Mouse (Mus musculus) liver, embryonic 14.5 days (tissue): ENCODE measurements around the gene Mpst. TPM values are rescaled to one million over a fixed set of nuclear protein-coding genes. Genes with fewer than 3 reads are reported as not detected.

ENCODE experiments used
- ATAC-seq: fragments of 200-750 bp; cut with Nextera tagmentation; 2 replicates; pipeline ENCODE4 v1.8.0; 2017; ENCODE audit warnings: moderate number of reproducible peaks, mild to moderate bottlenecking, moderate library complexity; ENCODE audit not compliant: insufficient read depth
- DNase-seq, 3 experiments: peaks; one replicate each; pipeline ENCODE4 v3.0.0-alpha.2; 2012 to 2013; ENCODE audit warnings: low read depth in 3 of 3, low spot score in 3 of 3
- H3K27ac ChIP-seq: fragments of 300-500 bp; sonication (generic); 2 replicates; pipeline ENCODE4 v1.5.1; 2014; ENCODE audit warnings: moderate library complexity, mild to moderate bottlenecking, control low read depth, inconsistent platforms
- H3K27me3 ChIP-seq: fragments of 300-500 bp; sonication (generic); 2 replicates; pipeline ENCODE4 v1.6.1; 2014; ENCODE audit warnings: mild to moderate bottlenecking, low read length, moderate library complexity; ENCODE audit not compliant: control insufficient read depth, insufficient read depth
- H3K36me3 ChIP-seq: fragments of 300-500 bp; sonication (generic); replicated peaks from 2 replicates; pipeline ENCODE4 v1.6.1; 2014; ENCODE audit warnings: low read depth; ENCODE audit not compliant: control insufficient read depth, insufficient read depth
- H3K4me1 ChIP-seq, 2 experiments: fragments of 200-500 bp in 1 of 2; fragments of 300-500 bp in 1 of 2; sonication (generic) in 1 of 2; replicated peaks; 2 replicates each; pipeline ENCODE4 v1.6.1; 2012 to 2014; ENCODE audit warnings: antibody characterized with exemption in 1 of 2, inconsistent platforms in 1 of 2, low read length in 1 of 2; ENCODE audit not compliant: control insufficient read depth in 2 of 2, insufficient read depth in 2 of 2
- H3K4me2 ChIP-seq: fragments of 300-500 bp; sonication (generic); 2 replicates; pipeline ENCODE4 v1.6.1; 2014; ENCODE audit warnings: low read depth, mild to moderate bottlenecking, control low read depth, moderate library complexity
- H3K4me3 ChIP-seq, 2 experiments: fragments of 200-500 bp in 1 of 2; fragments of 300-500 bp in 1 of 2; sonication (generic) in 1 of 2; 2 replicates each; pipeline ENCODE4 v1.5.1; 2012 to 2014; ENCODE audit warnings: low read depth in 2 of 2, low read length in 2 of 2, mild to moderate bottlenecking in 2 of 2, control low read depth in 1 of 2, inconsistent platforms in 1 of 2, moderate library complexity in 1 of 2; ENCODE audit not compliant: insufficient read depth in 1 of 2
- H3K9ac ChIP-seq: fragments of 300-500 bp; sonication (generic); replicated peaks from 2 replicates; pipeline ENCODE4 v1.6.1; 2014; ENCODE audit warnings: mild to moderate bottlenecking, control low read depth, moderate library complexity
- H3K9me3 ChIP-seq: fragments of 300-500 bp; sonication (generic); 2 replicates; pipeline ENCODE4 v1.6.1; 2016; ENCODE audit warnings: low read length, mixed read lengths; ENCODE audit not compliant: control insufficient read depth
- CTCF ChIP-seq: IDR thresholded peaks from 2 replicates; pipeline ENCODE4 v1.5.1; 2016; ENCODE audit warnings: antibody characterized with exemption, low read depth, control low read depth
- EP300 ChIP-seq: IDR thresholded peaks from 2 replicates; pipeline ENCODE4 v1.6.1; 2016; ENCODE audit warnings: antibody characterized with exemption, low read depth
- WGBS: fragments of 180-500 bp; shearing (Covaris S2); extraction: QIAGEN DNeasy Blood & Tissue Kit; methylation state at CpG from one replicate; pipeline ENCODE4 v1.1.7; 2014; ENCODE audit not compliant: insufficient replicate concordance; 5-methylcytosine and 5-hydroxymethylcytosine counted together
- polyA plus RNA-seq, 2 experiments: library from polyadenylated mRNA; depleted of rRNA in 1 of 2; stranded (reverse) in 1 of 2; unstranded in 1 of 2; fragments of >200 nt; fragmentation: Nextera tagmentation in 1 of 2; extraction: Ambion mirVana in 1 of 2; gene quantifications; 2 replicates each; pipeline versions ENCODE4 v1.2.1 to v1.2.3; 2012 to 2014

The Mpst gene
- polyA plus RNA-seq, 2 experiments, result 6.8 to 90.7 TPM

DNA sequence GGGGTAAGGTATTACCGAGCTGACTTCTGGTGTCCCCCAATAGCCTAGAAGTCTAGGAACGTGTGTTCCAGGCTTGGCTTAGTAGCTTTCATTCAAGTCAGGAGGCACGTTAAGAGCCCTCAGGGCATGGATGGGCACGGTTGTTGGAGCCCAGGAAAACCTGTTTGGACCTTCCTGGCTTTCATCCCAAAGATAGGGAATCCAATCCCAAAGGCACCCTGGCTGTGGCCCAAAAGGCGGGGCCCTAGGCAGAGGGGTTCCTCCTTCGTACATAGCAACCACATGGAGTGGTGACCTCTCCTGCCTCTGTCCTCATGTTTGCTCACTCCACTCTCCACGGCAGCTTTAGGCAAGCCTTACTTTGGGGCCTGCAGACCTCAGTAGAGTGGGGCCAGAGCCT, 3.8 kb upstream of the Mpst start:
- no peaks in the 10 kb centered on the region for H3K27me3 ChIP-seq
- ATAC-seq, result no peak
- H3K36me3 ChIP-seq, result no peaks in the 10 kb centered on the region
- peaks cover 16 to 38% of the 10 kb centered on the region in 2 experiments for H3K4me1 ChIP-seq
- no peaks in the 10 kb centered on the region for H3K9me3 ChIP-seq
- no peak overlapping the region for H3K4me3 ChIP-seq
- peak overlapping the region; percentile 16; the same call in 1 of the 2 replicates for H3K27ac ChIP-seq
- TF ChIP-seq CTCF, result no peak
- no peak for TF ChIP-seq EP300
- DNase-seq, result no peak
- 71% methylated on average over 7 of the region's 7 CpGs for WGBS
- H3K9ac ChIP-seq, result no peak overlapping the region
- peak overlapping the region; percentile 92 for H3K4me2 ChIP-seq

DNA sequence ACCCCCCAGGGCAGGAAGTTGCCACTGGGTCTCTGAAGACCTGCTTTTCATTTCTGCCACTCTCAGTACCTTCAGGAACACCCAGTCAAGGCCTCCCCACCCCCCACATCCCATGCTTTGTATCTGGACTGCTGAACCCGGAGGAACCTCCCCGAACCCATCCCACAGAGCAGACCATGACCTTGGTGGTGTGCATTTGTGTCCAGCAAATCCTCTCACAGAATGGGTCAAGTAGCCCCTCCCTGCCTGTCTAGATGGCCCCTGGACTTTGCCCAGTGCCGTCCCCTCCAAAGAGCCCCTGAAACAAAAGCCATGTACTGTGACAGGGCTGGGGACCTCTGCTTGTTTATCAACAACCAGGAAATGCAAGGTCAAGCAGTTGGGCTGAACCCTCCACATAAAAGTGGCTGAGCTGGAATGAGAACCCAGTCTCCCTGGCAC, 2.9 kb upstream of the Mpst start:
- 70% methylated on average over 3 of the region's 3 CpGs for WGBS
- Histone ChIP-seq H3K27ac (peak overlapping the region; percentile 55), H3K4me3 (peak overlapping the region; percentile 22 to 37), H3K4me2 (peak overlapping the region; percentile 92), H3K9me3 (no peaks in the 10 kb centered on the region), H3K4me1 (peaks cover 24 to 45% of the 10 kb centered on the region in 2 experiments), H3K36me3 (no peaks in the 10 kb centered on the region), H3K9ac (peak overlapping the region; percentile 93), H3K27me3 (no peaks in the 10 kb centered on the region)
- DNase-seq (no peak), ATAC-seq (no peak)
- TF ChIP-seq CTCF (no peak), EP300 (no peak)

DNA sequence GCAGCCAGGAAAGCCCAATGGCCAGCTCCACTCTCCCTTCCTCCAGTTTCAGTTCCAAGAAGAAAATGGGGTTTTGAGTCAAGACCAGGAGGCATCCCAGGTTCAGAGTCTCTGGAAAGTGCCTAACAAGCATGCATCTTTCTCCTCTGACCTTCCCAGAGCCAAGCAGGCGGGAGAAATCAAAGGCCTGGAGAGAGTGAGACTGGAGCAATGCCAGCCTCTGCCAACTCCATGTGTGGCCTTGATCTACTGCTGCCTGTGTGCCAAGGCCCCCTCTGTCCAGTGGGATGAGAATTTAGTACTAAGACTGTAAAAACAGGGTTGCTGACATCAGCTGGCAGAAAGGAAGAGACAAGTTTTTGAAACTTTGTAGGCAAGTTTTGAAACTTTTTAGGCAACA, 2.3 kb upstream of the Mpst start:
- TF ChIP-seq EP300, result no peak
- TF ChIP-seq CTCF, result no peak
- H3K4me1 ChIP-seq, result peaks cover 29 to 51% of the 10 kb centered on the region in 2 experiments
- H3K27me3 ChIP-seq, result no peaks in the 10 kb centered on the region
- ATAC-seq, result no peak
- H3K27ac ChIP-seq, result peak overlapping the region; percentile 55
- 75% methylated on average over 1 of the region's 1 CpGs for WGBS
- H3K9ac ChIP-seq, result peak overlapping the region; percentile 93
- H3K9me3 ChIP-seq, result no peaks in the 10 kb centered on the region
- no peaks in the 10 kb centered on the region for H3K36me3 ChIP-seq
- DNase-seq, result no peak
- peak overlapping the region; percentile 22 to 37 for H3K4me3 ChIP-seq
- peak overlapping the region; percentile 92 for H3K4me2 ChIP-seq

DNA sequence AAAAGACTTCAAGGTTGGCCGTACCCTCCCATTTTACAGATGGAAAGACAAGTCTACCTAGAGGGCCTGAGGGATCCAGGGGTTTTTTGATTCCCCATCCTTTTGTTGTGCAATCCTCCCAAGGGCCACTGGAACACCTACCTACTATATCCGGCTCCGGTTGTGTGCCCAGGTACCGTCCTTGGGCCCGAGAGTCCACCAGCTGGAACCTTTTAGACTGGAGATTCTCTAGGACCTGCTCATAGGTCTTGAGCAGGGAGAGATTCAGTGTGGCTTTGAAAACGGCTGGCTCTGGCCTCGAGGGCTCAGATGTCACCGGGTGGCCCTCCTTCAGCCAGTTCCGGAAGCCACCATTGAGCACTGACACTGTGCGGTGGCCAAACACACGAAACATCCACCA, 1.1 kb upstream of the Mpst start:
- peak overlapping the region; percentile 98 for H3K27ac ChIP-seq
- peaks cover 2% of the 10 kb centered on the region for H3K27me3 ChIP-seq
- H3K4me1 ChIP-seq, result peaks cover 41 to 63% of the 10 kb centered on the region in 2 experiments
- no peaks in the 10 kb centered on the region for H3K9me3 ChIP-seq
- 50% methylated on average over 11 of the region's 11 CpGs for WGBS
- H3K9ac ChIP-seq, result peak overlapping the region; percentile 93
- H3K36me3 ChIP-seq, result no peaks in the 10 kb centered on the region
- ATAC-seq (no peak), DNase-seq (no peak)
- TF ChIP-seq EP300, result no peak
- no peak for TF ChIP-seq CTCF
- H3K4me2 ChIP-seq, result peak overlapping the region; percentile 92
- H3K4me3 ChIP-seq, result peak overlapping the region; percentile 89 to 95

DNA sequence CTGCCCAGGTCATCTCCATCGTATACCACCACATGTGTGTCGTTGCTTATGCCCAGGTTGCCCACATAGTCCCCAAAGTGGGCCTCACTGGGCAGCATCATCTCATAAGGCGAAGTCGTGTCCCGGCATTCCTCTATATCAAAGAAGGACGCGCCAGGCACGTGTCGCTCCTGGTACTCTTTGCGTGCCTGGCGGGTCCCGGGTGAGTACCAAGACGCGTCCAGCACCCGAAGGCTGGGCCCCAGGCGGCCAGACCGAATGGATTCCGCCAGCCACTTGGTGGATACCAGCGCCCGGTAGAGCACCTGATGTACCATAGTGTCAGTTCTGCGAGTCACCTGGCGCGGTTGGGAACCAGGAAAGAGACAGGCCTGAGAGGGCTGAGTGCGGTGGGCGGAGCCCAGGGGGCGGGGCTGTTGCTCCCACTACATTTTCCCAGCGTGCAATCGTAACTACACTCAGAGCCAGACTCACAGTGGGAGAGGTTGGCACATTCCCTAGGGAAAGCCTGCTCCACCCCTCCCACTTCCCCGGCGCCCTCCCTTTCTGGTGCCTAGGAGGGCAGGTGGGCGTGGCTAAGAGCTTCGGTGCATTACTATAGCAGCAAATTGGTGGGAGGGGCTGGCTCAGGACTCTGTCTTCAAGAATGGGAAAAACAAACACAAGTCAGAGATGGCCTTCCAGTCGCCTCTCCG, 552 bp upstream of the Mpst start, which contains the start of gene Tst:
Tst (minus strand) TSS at position 391 of the 695 bp plus-strand sequence.
- DNase-seq (peak; percentile 63 to 71 (median 68)), ATAC-seq (peak; percentile 62)
- H3K4me1 ChIP-seq, result peaks cover 45 to 67% of the 10 kb centered on the region in 2 experiments
- peaks cover 4% of the 10 kb centered on the region; the same call in 1 of the 2 replicates for H3K36me3 ChIP-seq
- H3K27ac ChIP-seq, result peak within 1 kb of the TSS; percentile 98
- H3K4me2 ChIP-seq, result peak within 1 kb of the TSS; percentile 92
- peaks cover 6% of the 10 kb centered on the region for H3K27me3 ChIP-seq
- peak within 1 kb of the TSS; percentile 89 to 95 for H3K4me3 ChIP-seq
- no peaks in the 10 kb centered on the region for H3K9me3 ChIP-seq
- 2% methylated on average over 34 of the region's 34 CpGs for WGBS
- no peak for TF ChIP-seq EP300
- no peak for TF ChIP-seq CTCF
- peak within 1 kb of the TSS; percentile 93 for H3K9ac ChIP-seq
